27 mouse cellular contexts compared by ENCODE assay signal in the genomic region with DNA sequence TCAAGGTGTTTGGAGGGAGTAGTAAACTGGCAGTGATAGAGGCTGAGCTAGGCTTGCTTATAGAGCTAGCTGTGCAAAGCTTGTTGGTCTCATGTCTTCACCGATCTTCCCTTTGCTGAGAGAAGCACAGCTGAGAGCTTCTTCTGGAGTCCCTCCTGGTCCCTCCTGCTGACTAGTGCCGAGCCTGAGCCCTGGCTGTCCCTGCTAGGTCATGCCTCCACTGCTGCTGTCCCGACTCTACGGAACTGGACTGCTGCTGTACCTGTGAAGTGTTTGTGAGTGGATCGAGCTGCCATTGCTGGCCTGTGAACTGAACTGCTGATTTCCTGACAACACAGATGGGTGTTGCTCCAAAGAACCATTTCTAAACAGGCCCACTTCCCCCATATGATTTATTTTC.
"Had no signal": no experiment of that assay in that cellular context is flagged by ENCODE, and none has a peak within 500 bp of the region (broad histone marks: within the 10 kb centered on the region; RNA-seq: fewer than 3 reads in every experiment).

No protein-coding gene starts in this region.

- H3K27me3 ChIP-seq: embryonic facial prominence, embryonic 12.5 days; embryonic facial prominence, embryonic 13.5 days; embryonic facial prominence, embryonic 15.5 days; forebrain, embryonic 12.5 days; forebrain, embryonic 13.5 days; forebrain, embryonic 15.5 days had no signal

- H3K4me3 ChIP-seq: embryonic facial prominence, embryonic 10.5 days; embryonic facial prominence, embryonic 12.5 days; embryonic facial prominence, embryonic 13.5 days; embryonic facial prominence, embryonic 15.5 days; erythroblast, embryonic 14.5 days; forebrain, embryonic 10.5 days; forebrain, embryonic 12.5 days; forebrain, embryonic 13.5 days; forebrain, embryonic 15.5 days; gastrocnemius, adult 2 months; heart, adult 2 months had no signal

- ATAC-seq: forebrain, embryonic 13.5 days; forebrain, embryonic 14.5 days; forebrain, embryonic 15.5 days; forebrain, embryonic 16.5 days; forebrain, postnatal 0 days had no signal

- H3K4me1 ChIP-seq: embryonic facial prominence, embryonic 10.5 days; embryonic facial prominence, embryonic 12.5 days; embryonic facial prominence, embryonic 13.5 days; embryonic facial prominence, embryonic 15.5 days; forebrain, embryonic 10.5 days; forebrain, embryonic 12.5 days; forebrain, embryonic 13.5 days; forebrain, embryonic 15.5 days had no signal

- H3K9ac ChIP-seq: embryonic facial prominence, embryonic 12.5 days; embryonic facial prominence, embryonic 13.5 days; embryonic facial prominence, embryonic 15.5 days; forebrain, embryonic 12.5 days; forebrain, embryonic 13.5 days; forebrain, embryonic 15.5 days; forebrain, postnatal 0 days had no signal

- H3K9me3 ChIP-seq: embryonic facial prominence, embryonic 10.5 days; embryonic facial prominence, embryonic 12.5 days; embryonic facial prominence, embryonic 13.5 days; embryonic facial prominence, embryonic 15.5 days; forebrain, embryonic 10.5 days; forebrain, embryonic 12.5 days; forebrain, embryonic 13.5 days; forebrain, embryonic 15.5 days had no signal

- H3K27ac ChIP-seq: embryonic facial prominence, embryonic 10.5 days; embryonic facial prominence, embryonic 12.5 days; embryonic facial prominence, embryonic 13.5 days; embryonic facial prominence, embryonic 15.5 days; forebrain, embryonic 10.5 days; forebrain, embryonic 12.5 days; forebrain, embryonic 13.5 days; forebrain, embryonic 15.5 days; gastrocnemius, adult 2 months; heart, adult 2 months had no signal

- H3K4me2 ChIP-seq: embryonic facial prominence, embryonic 12.5 days; embryonic facial prominence, embryonic 13.5 days; embryonic facial prominence, embryonic 15.5 days; forebrain, embryonic 12.5 days; forebrain, embryonic 13.5 days; forebrain, embryonic 15.5 days had no signal

- DNase-seq: cerebellum, adult 8-10 months; cerebellum, adult 9-10 months; cerebellum, adult 9-11 months; cerebellum, postnatal 10 days; cerebellum, postnatal 14 days; cerebellum, postnatal 25 days; cerebellum, postnatal 36 days; embryo, embryonic 11 days; forebrain, postnatal 0 days; gastrocnemius, adult 2 months; gastrocnemius, postnatal 10 days; gastrocnemius, postnatal 14 days; gastrocnemius, postnatal 25 days; gastrocnemius, postnatal 36 days; heart, adult 18-20 months; heart, adult 2 months had no signal

- H3K36me3 ChIP-seq: embryonic facial prominence, embryonic 10.5 days; embryonic facial prominence, embryonic 12.5 days; embryonic facial prominence, embryonic 13.5 days; embryonic facial prominence, embryonic 15.5 days; forebrain, embryonic 10.5 days; forebrain, embryonic 12.5 days; forebrain, embryonic 15.5 days had no signal
